Mouse (Mus musculus): ENCODE results near the gene Retreg2. TPM values are rescaled to one million over a fixed set of nuclear protein-coding genes. Genes with fewer than 3 reads are reported as not detected.
A peak's percentile ranks its signal among the peaks of the same experiment; 100 is the strongest.

Retreg2 gene
- total and polyA plus RNA-seq, 3 experiments = 20.3 to 35.7 (median 20.5) TPM

- no peak overlapping the region for H3K4me3 ChIP-seq
- H3K27ac ChIP-seq = no peak overlapping the region
- no peak for TF ChIP-seq EP300 (IDR thresholded peaks at IDR 0.05; ENCODE audit: insufficient read depth, low read depth, low read length)
- no peak for TF ChIP-seq POLR2A (IDR thresholded peaks at IDR 0.05; ENCODE audit: insufficient read depth, low read depth, low read length)
- TF ChIP-seq CTCF (IDR thresholded peaks at IDR 0.05) = no peak
- H3K27me3 ChIP-seq (ENCODE audit: control insufficient read depth, insufficient read depth, low read length) = no peaks in the 10 kb centered on the region
- no peaks in the 10 kb centered on the region for H3K79me2 ChIP-seq (replicated peaks; ENCODE audit: control insufficient read depth, insufficient read depth, low read length)
- H3K9ac ChIP-seq (ENCODE audit: low read depth, low read length) = no peak overlapping the region
- no peak for DNase-seq
- no peaks in the 10 kb centered on the region for H3K4me1 ChIP-seq (ENCODE audit: control insufficient read depth, insufficient read depth, low read length)
- H3K36me3 ChIP-seq (ENCODE audit: control insufficient read depth, insufficient read depth, low read length) = no peaks in the 10 kb centered on the region
- intact Hi-C loops (cut with DNase I) = no loop called here
- 61% methylated on average over 5 of the region's 5 CpGs for WGBS
These were observed 17.1 kb downstream of the Retreg2 start for GRCm38 (mm10) chr1:75159540-75160255.

- H3K4me3 ChIP-seq = no peak overlapping the region
- H3K4me1 ChIP-seq (ENCODE audit: control insufficient read depth, insufficient read depth, low read length) = no peaks in the 10 kb centered on the region
- H3K36me3 ChIP-seq (ENCODE audit: control insufficient read depth, insufficient read depth, low read length) = no peaks in the 10 kb centered on the region
- TF ChIP-seq CTCF (IDR thresholded peaks at IDR 0.05) = no peak
- intact Hi-C loops (cut with DNase I) = no loop called here
- no peaks in the 10 kb centered on the region for H3K79me2 ChIP-seq (replicated peaks; ENCODE audit: control insufficient read depth, insufficient read depth, low read length)
- H3K9ac ChIP-seq (ENCODE audit: low read depth, low read length) = no peak overlapping the region
- 77% methylated on average over 4 of the region's 4 CpGs for WGBS
- H3K27ac ChIP-seq = no peak overlapping the region
- DNase-seq = no peak
- no peaks in the 10 kb centered on the region for H3K27me3 ChIP-seq (ENCODE audit: control insufficient read depth, insufficient read depth, low read length)
These were observed 17.7 kb downstream of the Retreg2 start for GRCm38 (mm10) chr1:75160256-75160617.

DNA sequence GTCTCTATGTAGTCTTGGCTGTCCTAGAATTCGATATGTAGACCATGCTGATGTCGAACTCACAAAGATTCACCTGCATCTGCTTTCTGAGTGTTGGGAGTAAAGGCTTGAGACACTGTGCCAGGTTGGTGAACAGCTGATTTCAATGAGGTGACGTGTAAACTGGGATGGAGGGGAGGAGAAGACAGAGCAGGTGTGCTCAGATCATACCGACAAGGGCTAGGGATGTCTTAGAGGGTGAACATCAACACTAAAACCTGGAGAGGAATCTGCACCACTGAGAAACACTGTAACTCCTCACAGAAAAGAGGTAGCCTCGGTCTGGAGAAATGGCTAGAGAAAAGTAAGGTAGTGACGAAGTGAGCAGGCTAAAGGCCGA is 25.5 kb downstream of the Retreg2 start:
- H3K4me1 ChIP-seq (ENCODE audit: control insufficient read depth, insufficient read depth, low read length) = peaks cover 3% of the 10 kb centered on the region
- peak overlapping the region; percentile 64 for H3K9ac ChIP-seq (ENCODE audit: low read depth, low read length)
- no peak for DNase-seq
- peak overlapping the region; percentile 77 for H3K4me3 ChIP-seq
- intact Hi-C loops (cut with DNase I) = loop anchor here (1.0 to 2.0 kb wide), 2 partner anchors 25 to 43 kb away; partner anchors contain the start of genes Glb1l and Stk16
- no peaks in the 10 kb centered on the region for H3K79me2 ChIP-seq (replicated peaks; ENCODE audit: control insufficient read depth, insufficient read depth, low read length)
- H3K36me3 ChIP-seq (ENCODE audit: control insufficient read depth, insufficient read depth, low read length) = no peaks in the 10 kb centered on the region
- peak overlapping the region; percentile 99 for H3K27ac ChIP-seq
- WGBS = 10% methylated on average over 7 of the region's 7 CpGs
- H3K27me3 ChIP-seq (ENCODE audit: control insufficient read depth, insufficient read depth, low read length) = no peaks in the 10 kb centered on the region
- TF ChIP-seq CTCF (IDR thresholded peaks at IDR 0.05) = no peak
- TF ChIP-seq POLR2A (IDR thresholded peaks at IDR 0.05; ENCODE audit: insufficient read depth, low read depth, low read length) = no peak
- TF ChIP-seq EP300 (IDR thresholded peaks at IDR 0.05; ENCODE audit: insufficient read depth, low read depth, low read length) = no peak

GRCm38 (mm10) chr1:75168472-75169464 is 26.2 kb downstream of the Retreg2 start, which contains the start of gene Zfand2b:
Zfand2b (plus strand) TSS chr1:75168646.
- peak; percentile 97 to 98 for DNase-seq
- Histone ChIP-seq H3K27ac (peak within 1 kb of the TSS; percentile 99), H3K4me1 (ENCODE audit: control insufficient read depth, insufficient read depth, low read length) (peaks cover 3% of the 10 kb centered on the region), H3K9ac (ENCODE audit: low read depth, low read length) (peak within 1 kb of the TSS; percentile 71), H3K4me3 (peak within 1 kb of the TSS; percentile 77), H3K27me3 (ENCODE audit: control insufficient read depth, insufficient read depth, low read length) (no peaks in the 10 kb centered on the region), H3K79me2 (replicated peaks; ENCODE audit: control insufficient read depth, insufficient read depth, low read length) (no peaks in the 10 kb centered on the region), H3K36me3 (ENCODE audit: control insufficient read depth, insufficient read depth, low read length) (no peaks in the 10 kb centered on the region)
- intact Hi-C loops (cut with DNase I) = loop anchor here (1.0 to 2.0 kb wide), 4 partner anchors 11 to 42 kb away; partner anchors contain the start of genes Ankzf1, Atg9a, Glb1l and Stk16
- peak; percentile 72; the same call in 1 of the 2 replicates for TF ChIP-seq EP300 (IDR thresholded peaks at IDR 0.05; ENCODE audit: insufficient read depth, low read depth, low read length)
- TF ChIP-seq POLR2A (IDR thresholded peaks at IDR 0.05; ENCODE audit: insufficient read depth, low read depth, low read length) = peak; percentile 94
- TF ChIP-seq CTCF (IDR thresholded peaks at IDR 0.05) = no peak
- 3% methylated on average over 59 of the region's 59 CpGs for WGBS

GRCm38 (mm10) chr1:75179334-75180104 is 36.9 kb downstream of the Retreg2 start:
- intact Hi-C loops (cut with DNase I) = loop anchor here (1.0 to 5.0 kb wide), 3 partner anchors 10 to 73 kb away; no protein-coding TSS in a partner anchor
- DNase-seq = peak; percentile 59 to 60
- Histone ChIP-seq H3K4me3 (peak overlapping the region; percentile 51), H3K36me3 (ENCODE audit: control insufficient read depth, insufficient read depth, low read length) (no peaks in the 10 kb centered on the region), H3K27me3 (ENCODE audit: control insufficient read depth, insufficient read depth, low read length) (no peaks in the 10 kb centered on the region), H3K4me1 (ENCODE audit: control insufficient read depth, insufficient read depth, low read length) (no peaks in the 10 kb centered on the region; the same call in 1 of the 2 replicates), H3K9ac (ENCODE audit: low read depth, low read length) (peak overlapping the region; percentile 75), H3K27ac (peak overlapping the region; percentile 72), H3K79me2 (replicated peaks; ENCODE audit: control insufficient read depth, insufficient read depth, low read length) (no peaks in the 10 kb centered on the region)
- no peak for TF ChIP-seq CTCF (IDR thresholded peaks at IDR 0.05)
- no peak for TF ChIP-seq EP300 (IDR thresholded peaks at IDR 0.05; ENCODE audit: insufficient read depth, low read depth, low read length)
- TF ChIP-seq POLR2A (IDR thresholded peaks at IDR 0.05; ENCODE audit: insufficient read depth, low read depth, low read length) = no peak
- 6% methylated on average over 23 of the region's 23 CpGs for WGBS
